Mouse (Mus musculus) liver, embryonic 14.5 days (tissue): Measurements from ENCODE around the gene Gpr176. TPM values are rescaled to one million over a fixed set of nuclear protein-coding genes. Genes with fewer than 3 reads are reported as not detected.

ENCODE experiments used
- ATAC-seq: fragments of 200-750 bp; cut with Nextera tagmentation; 2 replicates; pipeline ENCODE4 v1.8.0; 2017; ENCODE audit warnings: moderate number of reproducible peaks, mild to moderate bottlenecking, moderate library complexity; ENCODE audit not compliant: insufficient read depth
- DNase-seq, 3 experiments: peaks; one replicate each; pipeline ENCODE4 v3.0.0-alpha.2; 2012 to 2013; ENCODE audit warnings: low read depth in 3 of 3, low spot score in 3 of 3
- H3K27ac ChIP-seq: fragments of 300-500 bp; sonication (generic); 2 replicates; pipeline ENCODE4 v1.5.1; 2014; ENCODE audit warnings: moderate library complexity, mild to moderate bottlenecking, control low read depth, inconsistent platforms
- H3K27me3 ChIP-seq: fragments of 300-500 bp; sonication (generic); 2 replicates; pipeline ENCODE4 v1.6.1; 2014; ENCODE audit warnings: mild to moderate bottlenecking, low read length, moderate library complexity; ENCODE audit not compliant: control insufficient read depth, insufficient read depth
- H3K36me3 ChIP-seq: fragments of 300-500 bp; sonication (generic); replicated peaks from 2 replicates; pipeline ENCODE4 v1.6.1; 2014; ENCODE audit warnings: low read depth; ENCODE audit not compliant: control insufficient read depth, insufficient read depth
- H3K4me1 ChIP-seq, 2 experiments: fragments of 200-500 bp in 1 of 2; fragments of 300-500 bp in 1 of 2; sonication (generic) in 1 of 2; replicated peaks; 2 replicates each; pipeline ENCODE4 v1.6.1; 2012 to 2014; ENCODE audit warnings: antibody characterized with exemption in 1 of 2, inconsistent platforms in 1 of 2, low read length in 1 of 2; ENCODE audit not compliant: control insufficient read depth in 2 of 2, insufficient read depth in 2 of 2
- H3K4me2 ChIP-seq: fragments of 300-500 bp; sonication (generic); 2 replicates; pipeline ENCODE4 v1.6.1; 2014; ENCODE audit warnings: low read depth, mild to moderate bottlenecking, control low read depth, moderate library complexity
- H3K4me3 ChIP-seq, 2 experiments: fragments of 200-500 bp in 1 of 2; fragments of 300-500 bp in 1 of 2; sonication (generic) in 1 of 2; 2 replicates each; pipeline ENCODE4 v1.5.1; 2012 to 2014; ENCODE audit warnings: low read depth in 2 of 2, low read length in 2 of 2, mild to moderate bottlenecking in 2 of 2, control low read depth in 1 of 2, inconsistent platforms in 1 of 2, moderate library complexity in 1 of 2; ENCODE audit not compliant: insufficient read depth in 1 of 2
- H3K9ac ChIP-seq: fragments of 300-500 bp; sonication (generic); replicated peaks from 2 replicates; pipeline ENCODE4 v1.6.1; 2014; ENCODE audit warnings: mild to moderate bottlenecking, control low read depth, moderate library complexity
- H3K9me3 ChIP-seq: fragments of 300-500 bp; sonication (generic); 2 replicates; pipeline ENCODE4 v1.6.1; 2016; ENCODE audit warnings: low read length, mixed read lengths; ENCODE audit not compliant: control insufficient read depth
- CTCF ChIP-seq: IDR thresholded peaks from 2 replicates; pipeline ENCODE4 v1.5.1; 2016; ENCODE audit warnings: antibody characterized with exemption, low read depth, control low read depth
- EP300 ChIP-seq: IDR thresholded peaks from 2 replicates; pipeline ENCODE4 v1.6.1; 2016; ENCODE audit warnings: antibody characterized with exemption, low read depth
- WGBS: fragments of 180-500 bp; shearing (Covaris S2); extraction: QIAGEN DNeasy Blood & Tissue Kit; methylation state at CpG from one replicate; pipeline ENCODE4 v1.1.7; 2014; ENCODE audit not compliant: insufficient replicate concordance; 5-methylcytosine and 5-hydroxymethylcytosine counted together
- polyA plus RNA-seq, 2 experiments: library from polyadenylated mRNA; depleted of rRNA in 1 of 2; stranded (reverse) in 1 of 2; unstranded in 1 of 2; fragments of >200 nt; fragmentation: Nextera tagmentation in 1 of 2; extraction: Ambion mirVana in 1 of 2; gene quantifications; 2 replicates each; pipeline versions ENCODE4 v1.2.1 to v1.2.3; 2012 to 2014

Gene Gpr176
- polyA plus RNA-seq (2012; rRNA removed) (0.09 and 0.12 TPM in 2 replicates), polyA plus RNA-seq (2014; fragmentation: Nextera tagmentation; extraction: Ambion mirVana) (0.11 and 0.29 TPM in 2 replicates)

DNA sequence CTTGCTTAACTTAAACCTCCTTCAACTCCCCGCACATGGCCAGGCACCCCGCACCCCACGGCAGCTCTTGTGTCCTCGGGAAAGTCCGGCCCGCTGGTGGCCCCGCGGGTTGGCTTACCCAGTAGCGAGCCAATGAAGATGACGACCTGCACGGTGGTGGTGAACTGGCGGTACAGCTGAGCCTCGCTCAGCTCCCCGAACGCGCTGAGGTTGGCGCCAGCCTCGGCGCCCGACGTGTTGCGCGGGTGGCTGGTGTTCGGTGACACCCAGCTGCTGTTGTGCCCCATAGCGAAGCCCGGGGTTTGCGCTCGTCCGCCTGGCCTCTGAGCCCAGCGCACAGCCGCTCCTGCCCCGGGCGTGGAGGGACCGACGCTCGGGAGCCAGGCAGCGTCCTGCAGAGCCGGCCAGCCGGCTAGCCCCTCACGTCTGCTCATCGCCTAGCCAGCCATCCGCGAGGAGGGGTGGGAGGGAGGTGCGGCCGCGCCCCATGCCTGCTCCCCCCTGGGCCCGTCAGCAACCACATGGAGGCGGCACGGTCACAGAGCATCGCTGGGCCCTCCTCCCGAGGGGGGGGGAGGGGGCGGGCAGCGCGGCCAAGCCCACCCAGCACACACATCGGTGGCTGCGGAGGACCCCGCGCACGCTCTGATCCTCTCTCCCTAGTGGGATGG, at the start of gene Gpr176:
TSS of gene Gpr176 (minus strand) at position 519 of the 671 bp plus-strand sequence.
- 2% methylated on average over 59 of the region's 59 CpGs for WGBS
- H3K4me2 ChIP-seq = peak within 1 kb of the TSS; percentile 66
- H3K27me3 ChIP-seq = peaks cover 35% of the 10 kb centered on the region
- H3K9me3 ChIP-seq = no peaks in the 10 kb centered on the region
- H3K36me3 ChIP-seq = no peaks in the 10 kb centered on the region
- H3K4me3 ChIP-seq = peak within 1 kb of the TSS; percentile 24 to 46
- TF ChIP-seq CTCF (no peak), EP300 (no peak)
- H3K27ac ChIP-seq = no peak within 1 kb of the TSS
- ATAC-seq (peak; percentile 50; the same call in 1 of the 2 replicates), DNase-seq (no peak)
- H3K4me1 ChIP-seq = no peaks in the 10 kb centered on the region
- no peak within 1 kb of the TSS for H3K9ac ChIP-seq

DNA sequence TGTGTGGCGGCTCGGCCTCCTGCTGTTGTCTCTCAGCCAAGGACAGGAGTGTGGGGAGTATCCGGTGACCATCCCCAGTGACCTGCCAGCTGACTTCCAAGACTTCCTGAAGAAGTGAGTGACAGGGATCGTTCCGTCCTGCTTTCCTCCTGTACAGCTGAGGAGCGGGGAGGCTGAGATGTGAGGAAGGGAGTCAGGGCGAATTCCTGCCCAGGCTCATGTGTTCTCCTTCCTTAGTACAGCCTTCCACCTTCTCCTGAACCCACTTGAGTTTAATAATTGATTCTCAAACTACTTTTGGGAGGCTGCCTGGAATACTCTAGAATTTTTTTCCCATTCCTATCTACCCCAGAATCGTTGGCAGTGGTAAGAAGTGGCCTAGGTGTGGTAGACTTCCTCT, 49.2 kb upstream of the Gpr176 start:
- no peak for DNase-seq
- peaks cover 7% of the 10 kb centered on the region for H3K36me3 ChIP-seq
- no peak overlapping the region for H3K4me2 ChIP-seq
- H3K27ac ChIP-seq = no peak overlapping the region
- no peak overlapping the region for H3K4me3 ChIP-seq
- H3K9ac ChIP-seq = no peak overlapping the region
- ATAC-seq = no peak
- H3K27me3 ChIP-seq = no peaks in the 10 kb centered on the region
- TF ChIP-seq CTCF = no peak
- no peak for TF ChIP-seq EP300
- WGBS = 71% methylated on average over 8 of the region's 8 CpGs
- no peaks in the 10 kb centered on the region for H3K4me1 ChIP-seq
- H3K9me3 ChIP-seq = no peaks in the 10 kb centered on the region

DNA sequence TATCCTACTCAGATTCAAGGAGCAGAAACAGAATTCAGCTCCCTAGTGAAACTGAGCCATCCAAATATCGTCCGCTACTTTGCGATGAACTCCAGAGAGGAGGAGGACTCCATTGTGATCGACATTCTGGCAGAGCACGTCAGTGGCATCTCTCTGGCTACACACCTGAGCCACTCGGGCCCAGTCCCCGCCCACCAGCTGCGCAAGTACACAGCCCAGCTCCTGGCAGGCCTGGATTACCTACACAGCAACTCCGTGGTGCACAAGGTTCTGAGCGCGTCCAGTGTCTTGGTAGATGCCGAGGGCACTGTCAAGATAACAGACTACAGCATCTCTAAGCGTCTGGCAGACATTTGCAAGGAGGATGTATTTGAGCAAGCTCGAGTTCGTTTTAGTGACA, 48.7 kb upstream of the Gpr176 start:
- H3K9ac ChIP-seq = no peak overlapping the region
- ATAC-seq (no peak), DNase-seq (no peak)
- H3K4me1 ChIP-seq = no peaks in the 10 kb centered on the region
- TF ChIP-seq CTCF (no peak), EP300 (no peak)
- no peak overlapping the region for H3K4me2 ChIP-seq
- H3K27me3 ChIP-seq = no peaks in the 10 kb centered on the region
- no peak overlapping the region for H3K4me3 ChIP-seq
- H3K36me3 ChIP-seq = peaks cover 7% of the 10 kb centered on the region
- WGBS = 79% methylated on average over 15 of the region's 15 CpGs
- no peaks in the 10 kb centered on the region for H3K9me3 ChIP-seq
- H3K27ac ChIP-seq = no peak overlapping the region

DNA sequence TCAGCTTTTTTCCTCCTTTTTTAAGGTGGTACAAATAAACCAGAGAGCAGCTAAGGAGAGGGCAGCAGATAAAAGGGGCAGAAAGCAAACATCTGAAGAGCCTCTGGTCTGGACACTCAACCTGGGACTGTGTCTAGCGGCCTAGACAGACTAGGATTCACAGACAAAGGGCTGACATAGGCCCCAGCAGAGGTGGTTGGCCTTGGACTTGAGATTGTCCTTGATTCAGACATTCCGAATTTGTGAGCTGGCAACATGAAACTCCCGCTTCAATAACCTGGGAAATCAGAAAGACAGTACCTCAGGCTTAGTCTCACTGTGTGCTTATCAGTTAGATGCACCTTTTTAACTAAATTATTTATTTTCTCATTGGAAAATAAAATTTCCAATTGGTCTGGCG, 44.9 kb upstream of the Gpr176 start:
- Histone ChIP-seq H3K4me2 (no peak overlapping the region), H3K27ac (no peak overlapping the region), H3K9ac (no peak overlapping the region), H3K36me3 (peaks cover 7% of the 10 kb centered on the region), H3K9me3 (no peaks in the 10 kb centered on the region), H3K4me3 (no peak overlapping the region), H3K4me1 (no peaks in the 10 kb centered on the region), H3K27me3 (no peaks in the 10 kb centered on the region)
- no peak for ATAC-seq
- no peak for DNase-seq
- TF ChIP-seq CTCF (no peak), EP300 (no peak)
- WGBS = 65% methylated on average over 4 of the region's 4 CpGs

DNA sequence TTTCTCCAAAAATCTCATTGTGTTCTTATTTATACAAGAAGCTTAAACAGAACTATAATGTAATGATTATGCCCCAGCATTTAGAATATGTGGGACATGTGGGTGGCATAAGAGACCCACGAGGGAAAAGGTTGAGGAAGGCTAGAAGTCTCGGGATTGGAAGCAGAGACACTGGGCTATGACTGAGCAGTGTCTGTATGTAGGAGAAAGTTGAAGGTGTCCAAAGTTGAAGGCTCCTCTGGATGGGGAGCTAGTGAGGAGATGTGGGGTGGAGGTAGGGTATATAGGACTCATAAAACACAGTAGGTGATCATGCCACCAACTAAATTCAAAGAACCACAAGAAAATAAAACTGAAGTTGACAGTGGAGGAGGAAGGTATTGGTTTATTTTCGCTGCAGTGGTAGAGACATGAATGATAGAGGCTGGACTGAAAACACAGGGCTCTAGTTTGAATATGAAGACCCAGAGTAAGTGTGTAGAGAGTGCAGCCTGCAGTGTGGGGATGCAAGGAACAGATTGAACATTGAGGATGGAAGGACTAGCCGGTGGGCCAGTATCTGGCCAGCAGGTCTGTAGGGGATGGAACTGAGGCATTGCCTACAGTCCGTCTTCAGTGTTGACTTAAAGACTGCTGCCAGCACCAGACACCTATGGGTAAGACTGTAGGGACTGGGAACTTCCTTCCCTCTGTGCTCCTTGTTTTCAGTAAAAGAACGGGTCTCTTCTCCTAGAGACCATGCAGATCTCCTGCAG, 42.6 kb upstream of the Gpr176 start:
- no peaks in the 10 kb centered on the region for H3K9me3 ChIP-seq
- DNase-seq (no peak), ATAC-seq (no peak)
- H3K9ac ChIP-seq = no peak overlapping the region
- H3K4me3 ChIP-seq = no peak overlapping the region
- no peak overlapping the region for H3K27ac ChIP-seq
- H3K27me3 ChIP-seq = no peaks in the 10 kb centered on the region
- no peak overlapping the region for H3K4me2 ChIP-seq
- no peaks in the 10 kb centered on the region for H3K4me1 ChIP-seq
- 69% methylated on average over 6 of the region's 6 CpGs for WGBS
- TF ChIP-seq EP300 = no peak
- no peak for TF ChIP-seq CTCF
- peaks cover 7% of the 10 kb centered on the region for H3K36me3 ChIP-seq
